Mouse (Mus musculus) embryonic stem cell, embryonic (primary cell): ENCODE results near the gene Ngfr.

Experiments
- CTCF ChIA-PET, 4 experiments: fragments of 300-600 bp in 2 of 4; fragments of 350-600 bp in 2 of 4; sonication (Branson Sonifier 250); formaldehyde crosslinking; loops; one replicate each; lab custom pipeline; 2022; ENCODE audit warnings: inconsistent platforms in 2 of 4; lab: Charles Lee
- POLR2A ChIA-PET, 4 experiments: fragments of 300-600 bp in 2 of 4; fragments of 350-600 bp in 2 of 4; sonication (Branson Sonifier 250); formaldehyde crosslinking; loops; one replicate each; lab custom pipeline; 2022; ENCODE audit warnings: antibody characterized with exemption in 4 of 4, inconsistent platforms in 1 of 4; lab: Charles Lee

Gene Ngfr

DNA sequence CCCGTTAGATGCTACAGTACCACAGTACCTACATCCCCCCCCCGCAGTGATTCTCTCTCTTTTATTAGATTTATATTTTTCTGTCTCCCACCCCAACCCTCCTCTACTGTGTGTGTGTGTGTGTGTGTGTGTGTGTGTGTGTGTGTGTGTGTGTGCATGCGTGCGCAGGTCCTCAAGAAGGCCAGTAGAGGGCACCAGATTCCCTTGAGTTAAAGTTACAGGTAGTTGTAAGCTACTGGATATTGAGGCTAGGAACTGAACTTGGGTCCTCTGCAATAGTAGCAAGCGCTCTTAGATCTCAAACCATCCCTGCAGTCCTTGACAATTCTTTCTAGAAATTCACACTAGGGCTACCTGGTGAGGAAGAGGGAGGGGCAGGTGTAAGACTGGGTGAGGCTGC, 23.7 kb downstream of the Ngfr start:
- ChIA-PET CTCF (interaction anchor here (0.6 to 1.5 kb wide), 39 partner anchors 9 to 1385 kb away, joined by 3 to 9 read pairs (median 3); partner anchors contain the start of gene Ngfr (in 1 of the 4)), POLR2A (interaction anchor here (0.6 to 1.5 kb wide), 17 partner anchors 12 to 1660 kb away, joined by 3 to 14 read pairs (median 4); partner anchors contain the start of genes Ngfr (in 1 of the 4) and Phb (in 1 of the 4))

DNA sequence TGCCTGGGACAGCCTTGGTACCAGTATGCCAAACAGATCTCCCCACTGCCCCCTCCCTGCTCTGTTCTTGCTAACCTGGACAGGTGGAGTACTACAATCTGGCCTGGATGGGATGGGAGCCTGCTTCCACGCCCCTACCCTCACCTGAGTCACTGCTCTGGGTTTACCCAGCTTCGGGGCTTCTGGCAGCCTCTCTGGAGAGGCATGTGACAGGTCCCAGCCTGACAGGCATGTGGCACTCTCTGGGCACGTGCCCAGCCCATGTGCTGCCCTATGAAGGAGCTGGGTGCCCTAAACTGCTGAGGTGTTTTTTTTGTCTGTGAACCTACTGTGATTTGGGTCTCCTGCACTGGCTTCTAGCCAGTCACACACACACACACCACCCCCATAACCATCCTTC, 26.8 kb downstream of the Ngfr start:
- ChIA-PET CTCF (interaction anchor here in 2 of 4 experiments (1.5 to 1.6 kb wide), 2 partner anchors 10 kb away, joined by 3 to 4 read pairs; no protein-coding TSS in a partner anchor), POLR2A (interaction anchor here in 2 of 4 experiments (1.2 to 6.0 kb wide), 6 partner anchors 13 to 147 kb away, joined by 3 to 51 read pairs (median 6); partner anchors contain the start of gene Spop (in 1 of the 2))

DNA sequence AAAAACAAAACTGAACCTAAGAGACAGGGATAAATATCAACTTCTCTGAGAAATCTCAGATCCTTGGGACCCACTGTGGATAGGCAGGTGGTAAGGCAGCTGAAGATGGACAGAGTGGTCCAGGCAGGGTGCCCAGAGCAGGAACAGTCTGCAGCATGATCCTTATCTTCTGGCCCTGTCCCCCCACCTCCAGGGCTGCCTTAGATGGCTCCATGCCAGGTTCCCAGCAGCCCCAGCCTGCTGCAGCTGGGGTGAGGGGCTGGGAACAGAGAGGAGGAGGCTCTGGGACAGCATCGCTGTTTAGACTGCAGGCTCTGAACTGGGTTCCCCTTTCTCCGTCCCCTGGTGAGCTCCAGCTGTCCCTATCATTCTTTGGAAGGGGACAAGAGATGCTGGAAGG, 27.8 kb downstream of the Ngfr start:
- ChIA-PET CTCF (interaction anchor here in 2 of 4 experiments (0.6 to 1.8 kb wide), 3 partner anchors 11 to 112 kb away, joined by 3 to 5 read pairs (median 4); no protein-coding TSS in a partner anchor), POLR2A (interaction anchor here in 3 of 4 experiments (0.7 to 6.0 kb wide), 6 partner anchors 9 to 146 kb away, joined by 3 to 51 read pairs (median 4); partner anchors contain the start of gene Spop (in 1 of the 3))

DNA sequence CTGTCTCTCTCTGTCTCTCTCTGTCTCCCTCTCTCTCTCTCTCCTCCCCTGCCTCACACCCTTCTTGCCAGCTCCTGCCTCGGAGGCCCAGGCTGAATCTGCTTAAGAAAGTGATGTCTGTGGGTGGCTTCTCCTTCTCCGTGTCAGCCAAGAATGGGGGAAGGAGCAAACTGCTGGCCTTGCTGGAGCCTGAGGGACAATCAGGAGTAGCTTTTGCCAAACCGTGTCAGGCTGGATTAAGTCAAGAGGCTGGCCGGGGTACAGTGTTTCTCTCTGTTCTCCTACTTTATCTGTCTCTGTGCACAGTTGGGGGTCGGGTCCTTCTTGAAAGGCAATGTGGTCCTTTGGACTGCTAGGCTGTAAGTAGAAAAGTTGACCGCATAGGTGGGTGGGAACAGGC, 29.8 kb downstream of the Ngfr start:
- POLR2A ChIA-PET, result interaction anchor here (0.6 to 6.0 kb wide), 26 partner anchors 9 to 1066 kb away, joined by 3 to 51 read pairs (median 4); partner anchors contain the start of gene Spop (in 1 of the 4)
- CTCF ChIA-PET, result interaction anchor here in 3 of 4 experiments (0.6 to 1.9 kb wide), 8 partner anchors 12 to 146 kb away, joined by 3 to 5 read pairs (median 4); no protein-coding TSS in a partner anchor

DNA sequence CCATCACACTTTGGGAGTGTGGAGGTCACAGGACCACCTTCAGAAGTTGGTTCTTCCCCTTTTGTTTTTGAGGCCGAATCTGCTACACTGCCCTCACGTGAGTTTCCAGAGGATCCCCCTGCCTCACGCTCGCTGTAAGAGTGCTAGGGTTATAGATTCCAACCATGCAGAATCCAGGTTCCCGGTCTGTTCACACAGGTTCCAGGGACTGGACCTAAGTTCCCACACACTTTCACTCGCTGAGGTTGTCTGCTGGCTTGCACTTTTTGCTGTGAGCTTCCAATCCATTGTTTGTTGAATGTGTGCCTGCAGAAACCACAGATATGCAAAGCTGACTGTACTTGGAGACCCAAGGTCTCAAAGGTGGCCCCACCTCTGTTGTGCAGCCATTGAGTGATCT, 30.5 kb downstream of the Ngfr start:
- ChIA-PET POLR2A (interaction anchor here (0.5 to 6.0 kb wide), 22 partner anchors 8 to 1067 kb away, joined by 3 to 51 read pairs (median 4); partner anchors contain the start of genes Ngfr (in 1 of the 4) and Spop (in 1 of the 4)), CTCF (interaction anchor here in 2 of 4 experiments (0.7 to 1.9 kb wide), 4 partner anchors 21 to 65 kb away, joined by 4 to 5 read pairs (median 4); no protein-coding TSS in a partner anchor)

DNA sequence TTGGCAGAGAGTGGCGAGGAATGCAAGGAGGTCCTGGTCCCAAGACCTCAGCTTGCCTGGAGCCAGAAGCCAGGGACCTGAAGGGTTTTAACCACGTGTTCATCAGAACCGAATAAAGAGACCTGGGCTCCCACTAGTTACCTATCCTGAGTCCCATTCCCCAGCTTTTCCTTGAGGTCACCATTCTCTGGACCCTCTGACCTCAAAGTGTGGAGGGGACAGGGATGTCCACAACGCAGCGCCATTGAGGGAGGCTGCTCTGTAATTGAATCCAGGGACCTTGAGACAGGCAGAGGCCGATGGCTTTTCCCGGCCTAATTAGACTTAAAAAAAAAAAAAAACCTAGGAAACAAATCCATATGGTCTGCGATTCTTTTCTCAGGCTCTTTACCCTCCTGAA, 32.3 kb downstream of the Ngfr start:
- ChIA-PET POLR2A (interaction anchor here in 3 of 4 experiments (0.5 to 1.9 kb wide), 11 partner anchors 10 to 291 kb away, joined by 3 to 7 read pairs (median 3); partner anchors contain the start of gene Ngfr (in 1 of the 3)), CTCF (interaction anchor here (0.6 to 0.9 kb wide), 5 partner anchors 8 to 66 kb away, joined by 3 to 7 read pairs (median 4); no protein-coding TSS in a partner anchor)

DNA sequence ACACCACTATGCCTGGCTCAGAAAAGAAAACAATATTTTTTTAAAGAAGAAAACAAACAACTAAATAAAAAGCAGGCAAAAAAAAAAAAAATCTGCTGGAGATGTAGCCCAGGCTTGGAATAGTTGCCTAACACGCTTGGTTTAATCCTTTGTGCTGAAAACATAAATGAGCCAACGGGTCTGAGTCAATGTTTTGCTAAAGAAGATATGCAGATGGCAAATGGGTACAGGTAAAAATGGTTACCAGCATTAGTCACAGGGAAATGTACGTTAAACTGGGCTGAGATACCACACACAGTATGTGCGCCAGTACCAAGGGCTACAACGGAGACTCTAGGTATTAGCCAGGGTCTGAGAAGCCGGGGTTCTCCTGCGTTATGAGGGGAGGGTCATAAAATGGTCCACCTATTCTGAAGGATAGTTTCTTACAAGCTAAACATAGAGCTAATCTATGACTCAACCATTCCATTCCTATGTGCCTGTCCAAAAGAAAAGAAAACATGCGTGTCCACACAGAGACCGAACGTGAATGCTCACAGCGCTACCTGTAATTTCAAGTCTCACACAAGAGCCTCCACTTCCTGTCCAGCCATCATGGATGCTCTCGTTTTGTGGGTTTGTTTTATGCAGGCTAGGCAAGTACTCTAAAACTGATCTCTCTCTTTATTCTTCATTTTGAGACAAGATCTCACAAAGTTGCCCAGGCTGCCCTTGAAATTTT, 37.1 kb downstream of the Ngfr start:
- POLR2A ChIA-PET, result interaction anchor here in 1 of 4 experiments (0.7 to 1.0 kb wide), 2 partner anchors 13 to 25 kb away, joined by 3 to 6 read pairs; no protein-coding TSS in a partner anchor
- CTCF ChIA-PET, result interaction anchor here in 1 of 4 experiments (0.6 to 0.8 kb wide), 3 partner anchors 30 to 239 kb away, joined by 3 to 4 read pairs (median 3); partner anchors contain the start of gene Phb

DNA sequence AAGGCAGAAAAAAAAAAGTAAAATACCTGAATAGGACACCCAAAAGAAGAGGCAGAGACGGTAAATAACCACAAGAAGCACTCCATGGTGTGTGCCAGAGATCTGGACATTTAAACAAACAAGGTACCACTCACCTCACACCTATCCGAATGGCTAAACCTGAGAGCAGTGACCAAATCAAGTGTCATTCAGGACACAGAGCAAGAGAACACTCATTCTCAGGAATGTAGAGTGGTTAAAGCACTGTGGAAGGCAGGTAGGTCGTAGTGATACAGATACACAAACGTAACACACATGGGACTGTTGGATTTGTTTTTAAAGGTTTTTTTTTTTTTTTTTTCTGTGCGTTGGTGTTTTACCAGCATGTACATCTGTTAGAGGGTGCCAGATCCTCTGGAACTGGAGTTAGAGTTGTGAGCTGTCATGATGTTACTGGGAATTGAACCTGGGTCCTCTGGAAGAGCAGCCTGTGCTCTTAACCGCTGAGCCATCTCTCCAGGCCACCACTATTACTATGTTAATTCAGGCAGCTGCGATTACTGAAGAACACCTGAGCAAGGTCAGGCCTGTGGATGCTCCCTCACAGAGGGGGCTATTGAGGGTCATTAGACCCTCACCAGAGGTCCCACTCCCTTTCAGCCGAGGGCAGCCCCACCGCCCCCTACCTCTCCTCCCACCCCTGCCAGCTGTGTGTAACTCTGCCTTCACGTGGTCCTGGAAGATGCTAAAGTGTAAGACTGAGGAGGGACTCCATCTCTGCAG, 41.3 kb downstream of the Ngfr start:
- ChIA-PET POLR2A (interaction anchor here (0.6 to 4.2 kb wide), 27 partner anchors 11 to 433 kb away, joined by 3 to 17 read pairs (median 4); partner anchors contain the start of genes Nxph3 (in 1 of the 4) and Slc35b1 (in 1 of the 4)), CTCF (interaction anchor here (0.6 to 2.6 kb wide), 11 partner anchors 14 to 288 kb away, joined by 3 to 12 read pairs (median 6); partner anchors contain the start of gene Slc35b1 (in 1 of the 4))

DNA sequence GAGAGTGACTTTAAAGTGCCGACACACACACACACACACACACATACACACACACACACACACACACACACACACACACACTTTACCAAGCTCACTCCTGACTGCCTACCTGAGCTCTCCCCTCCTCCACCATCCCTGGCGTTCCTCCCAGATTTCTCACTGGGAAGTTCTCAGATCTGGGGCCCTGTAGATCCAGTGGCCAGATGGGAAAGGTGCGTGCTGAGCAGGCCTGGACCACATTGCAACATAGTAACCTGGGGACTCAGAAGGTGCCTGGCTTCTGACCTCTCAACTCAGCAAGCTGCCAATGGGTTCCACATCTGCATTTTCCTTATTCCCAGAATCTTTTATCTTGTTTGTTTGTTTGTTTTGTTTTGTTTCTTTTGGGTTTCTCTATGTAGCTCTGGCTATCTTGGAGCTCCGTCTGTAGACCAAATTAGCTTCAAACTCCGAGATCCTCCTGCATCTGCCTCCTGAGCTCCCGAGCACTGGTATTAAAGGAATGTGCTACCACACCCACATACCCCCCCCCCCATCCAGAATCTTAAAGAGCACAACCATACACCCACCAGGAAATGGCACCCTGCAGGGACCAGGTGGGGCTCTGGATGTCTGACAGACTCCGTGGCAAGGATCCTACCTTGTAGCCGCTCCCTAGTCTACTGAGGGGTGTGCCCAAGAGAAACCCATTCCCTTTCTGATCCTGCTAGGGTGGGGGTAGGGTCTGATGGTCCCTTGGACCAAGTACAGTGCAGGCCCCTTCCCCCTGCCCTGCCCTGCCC, 42.8 kb downstream of the Ngfr start:
- ChIA-PET POLR2A (interaction anchor here (0.6 to 7.0 kb wide), 37 partner anchors 10 to 490 kb away, joined by 3 to 51 read pairs (median 3); partner anchors contain the start of genes Ngfr (in 2 of the 4), Kat7 (in 1 of the 4), Phb (in 1 of the 4) and Snf8 (in 1 of the 4)), CTCF (interaction anchor here (0.5 to 2.6 kb wide), 32 partner anchors 9 to 1571 kb away, joined by 3 to 14 read pairs (median 4); partner anchors contain the start of genes Col1a1 (in 1 of the 4), Ngfr (in 1 of the 4) and Slc35b1 (in 1 of the 4))

DNA sequence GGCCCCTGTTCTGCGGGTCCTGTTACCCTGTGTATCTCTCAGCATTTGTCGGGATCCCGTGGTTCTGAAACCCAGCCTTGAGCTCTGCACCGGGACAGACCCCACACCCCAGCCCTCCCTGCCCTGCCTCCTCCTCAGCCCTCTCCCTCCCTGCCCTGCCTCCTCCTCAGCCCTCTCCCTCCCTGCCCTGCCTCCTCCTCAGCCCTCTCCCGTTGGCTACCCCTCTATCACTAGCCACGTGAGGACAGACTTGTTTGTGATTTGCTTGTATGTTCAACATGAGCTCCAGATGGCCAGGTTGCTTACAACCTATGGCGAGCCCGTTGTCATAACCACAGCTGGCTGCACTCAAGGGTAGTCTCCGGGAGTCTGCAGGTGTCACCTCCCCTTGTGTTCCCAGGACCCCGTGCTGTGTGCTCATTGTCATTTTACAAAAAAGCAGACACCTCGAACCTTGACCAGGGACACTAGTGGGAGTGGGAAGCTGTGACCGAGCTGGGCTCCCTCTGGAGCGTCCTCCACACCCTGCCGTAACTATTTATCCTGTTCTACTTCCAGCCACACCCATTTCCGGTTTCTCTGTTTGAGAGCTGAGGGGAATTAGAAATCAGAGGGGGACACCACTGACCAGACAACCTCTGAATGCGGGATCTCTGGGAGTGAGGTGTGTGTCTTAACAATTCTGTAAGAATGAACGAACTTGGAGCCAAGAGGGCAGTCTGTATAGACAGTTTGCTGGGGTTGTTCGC, 46.7 kb downstream of the Ngfr start:
- POLR2A ChIA-PET, result interaction anchor here (0.5 to 7.0 kb wide), 33 partner anchors 9 to 1438 kb away, joined by 3 to 51 read pairs (median 4); partner anchors contain the start of genes Kat7 (in 1 of the 4), Ngfr (in 1 of the 4), Phb (in 1 of the 4) and Spop (in 1 of the 4)
- CTCF ChIA-PET, result interaction anchor here (0.6 to 2.3 kb wide), 22 partner anchors 9 to 730 kb away, joined by 3 to 10 read pairs (median 4); no protein-coding TSS in a partner anchor

DNA sequence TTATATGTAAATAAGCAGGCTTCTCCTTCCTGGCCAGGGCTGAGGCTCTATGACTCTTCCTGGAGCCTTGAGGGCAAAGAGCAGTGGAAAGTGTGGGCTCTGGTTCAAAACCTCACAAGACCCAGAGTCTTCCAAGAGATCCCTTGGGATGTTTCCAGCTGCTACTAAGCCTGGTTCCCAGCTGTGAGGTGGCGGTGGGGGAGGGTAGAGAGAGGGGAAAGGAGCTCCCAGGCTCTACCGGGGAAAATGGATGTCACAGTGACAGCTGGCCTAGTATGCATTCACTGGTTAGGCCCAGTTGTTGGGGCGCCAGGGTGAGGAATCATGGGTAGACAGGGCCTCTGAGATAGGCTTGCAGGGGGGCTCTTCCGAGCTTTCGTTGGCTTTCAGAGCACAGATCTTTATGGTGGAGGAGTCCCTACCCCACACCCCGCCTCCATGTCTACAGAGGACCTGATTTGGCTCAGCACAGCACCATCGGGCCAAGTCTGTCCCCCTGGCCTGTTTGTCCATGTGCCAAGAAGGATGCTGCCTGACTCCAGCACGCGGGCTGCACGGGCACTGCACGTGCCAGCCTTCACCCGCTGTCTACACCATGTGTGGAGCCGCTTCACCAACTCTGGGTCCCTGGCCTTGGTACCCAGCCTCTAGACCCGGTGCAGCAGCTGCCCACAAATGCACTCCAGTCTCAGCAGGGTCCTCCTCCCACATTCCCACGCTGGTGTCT, 49.0 kb downstream of the Ngfr start:
- POLR2A ChIA-PET, result interaction anchor here in 2 of 4 experiments (0.5 to 7.0 kb wide), 10 partner anchors 10 to 537 kb away, joined by 3 to 51 read pairs (median 3); partner anchors contain the start of genes Atp5g1 (in 1 of the 2) and Slc35b1 (in 1 of the 2)
- CTCF ChIA-PET, result interaction anchor here (0.5 to 2.1 kb wide), 6 partner anchors 10 to 1571 kb away, joined by 3 to 11 read pairs (median 4); no protein-coding TSS in a partner anchor

DNA sequence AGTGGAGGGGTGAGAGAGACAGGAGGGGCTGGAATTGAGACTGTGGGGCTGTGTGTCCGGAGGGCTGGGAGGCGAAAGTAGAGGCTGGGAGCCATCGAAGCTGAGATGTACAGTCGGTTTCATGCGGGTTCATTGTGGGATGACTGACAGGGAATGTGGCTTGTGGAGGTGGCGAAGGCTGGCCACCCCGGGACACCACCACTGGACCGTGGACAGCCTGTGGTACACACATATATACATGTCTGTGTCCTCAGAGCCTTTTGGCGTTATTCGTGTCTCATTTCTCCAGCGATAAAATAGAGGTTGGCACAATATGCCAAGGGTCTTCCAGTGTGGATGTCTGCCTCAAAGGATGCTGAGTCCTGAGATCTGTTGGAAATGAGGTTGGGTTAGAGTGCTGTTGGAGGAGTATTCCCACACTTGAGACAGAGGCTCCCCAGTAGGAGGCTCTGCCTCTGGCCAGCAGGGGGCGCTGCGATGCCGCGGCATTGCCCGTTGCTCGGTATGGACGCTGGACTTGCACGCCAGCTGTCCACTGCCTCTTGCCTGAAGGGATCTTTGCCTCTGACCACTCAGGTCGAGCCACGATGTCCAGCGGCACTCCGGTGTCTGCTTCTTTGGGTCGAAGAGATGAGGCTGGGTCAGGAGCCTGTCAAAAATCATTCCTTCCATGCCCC, 53.9 kb downstream of the Ngfr start:
- CTCF ChIA-PET, result interaction anchor here in 3 of 4 experiments (0.7 to 5.9 kb wide), 15 partner anchors 9 to 141 kb away, joined by 3 to 32 read pairs (median 4); partner anchors contain the start of gene Ngfr (in 2 of the 3)
- POLR2A ChIA-PET, result interaction anchor here in 2 of 4 experiments (0.6 to 3.3 kb wide), 8 partner anchors 9 to 242 kb away, joined by 3 to 13 read pairs (median 4); no protein-coding TSS in a partner anchor

DNA sequence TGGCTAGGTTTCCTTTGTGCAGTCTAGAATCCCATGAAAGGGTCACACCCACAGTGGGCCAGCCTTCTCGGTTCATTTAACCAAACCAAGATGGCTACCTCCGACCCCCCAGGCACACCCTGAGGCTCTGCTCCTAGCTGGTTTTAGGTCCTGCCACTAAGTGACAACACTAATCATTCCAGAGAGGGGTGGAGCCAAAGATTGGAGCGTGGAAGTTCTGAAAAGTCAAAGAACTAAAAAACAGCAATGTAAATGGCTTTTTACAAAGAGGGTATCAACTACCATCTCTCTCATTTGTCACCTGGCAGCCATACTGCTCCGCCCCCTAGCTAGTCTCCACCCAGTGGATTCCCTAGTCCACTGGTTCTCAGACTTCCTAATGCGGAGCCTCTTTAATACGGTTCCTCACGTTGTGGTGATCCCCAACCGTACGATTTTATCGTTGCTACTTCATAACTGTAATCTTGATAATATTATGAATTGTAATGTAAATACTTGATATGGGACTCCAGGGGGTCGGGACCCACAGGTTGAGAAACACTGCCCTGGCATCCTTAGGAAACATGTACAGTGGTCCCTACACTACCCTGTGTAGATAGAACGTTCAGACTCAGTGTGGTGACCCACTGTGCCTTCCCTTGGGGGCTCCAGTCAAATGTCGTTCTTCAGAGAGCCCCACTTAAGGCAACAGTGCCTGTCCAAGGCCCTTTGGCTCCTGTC, 55.0 kb downstream of the Ngfr start:
- CTCF ChIA-PET, result interaction anchor here (0.5 to 5.9 kb wide), 32 partner anchors 8 to 448 kb away, joined by 3 to 32 read pairs (median 3); partner anchors contain the start of genes Ngfr (in 2 of the 4), Nxph3 (in 1 of the 4), Phb (in 1 of the 4) and Slc35b1 (in 1 of the 4)
- POLR2A ChIA-PET, result interaction anchor here in 3 of 4 experiments (0.5 to 3.3 kb wide), 36 partner anchors 8 to 341 kb away, joined by 3 to 13 read pairs (median 4); partner anchors contain the start of genes Kat7 (in 2 of the 3), Slc35b1 (in 2 of the 3), Nxph3 (in 1 of the 3) and Phb (in 1 of the 3)
